Mouse (Mus musculus) yolk sac, embryonic 10.5 days (tissue): ENCODE results near the gene Msh3.
"Not testable (repeated sequence)": the region's sequence is repeated elsewhere in the genome, so short reads cannot be mapped to it uniquely, and the experiment has no call there.

ENCODE experiments used
- DNase-seq: peaks from one replicate; pipeline ENCODE4 v3.0.0-alpha.2; 2017; ENCODE audit warnings: low spot score

Gene Msh3

GRCm38 (mm10) chr13:92252331-92252730, 102.5 kb downstream of the Msh3 start:
- no peak for DNase-seq

- no peak for DNase-seq
These were observed 107.2 kb downstream of the Msh3 start for GRCm38 (mm10) chr13:92247576-92247975.

- no peak for DNase-seq
These were observed 107.8 kb downstream of the Msh3 start for GRCm38 (mm10) chr13:92246966-92247365.

GRCm38 (mm10) chr13:92244731-92245130, 110.1 kb downstream of the Msh3 start:
- DNase-seq: no peak

- no peak for DNase-seq
These were observed 113.4 kb downstream of the Msh3 start for GRCm38 (mm10) chr13:92241426-92241825.

- no peak for DNase-seq
These were observed 116.9 kb downstream of the Msh3 start for GRCm38 (mm10) chr13:92237887-92238286.

GRCm38 (mm10) chr13:92237016-92237415, 117.8 kb downstream of the Msh3 start:
- DNase-seq: no peak

GRCm38 (mm10) chr13:92232076-92232938, 122.5 kb downstream of the Msh3 start:
- DNase-seq: no peak

GRCm38 (mm10) chr13:92228037-92228436, 126.8 kb downstream of the Msh3 start:
- no peak for DNase-seq

- no peak for DNase-seq
These were observed 131.2 kb downstream of the Msh3 start for GRCm38 (mm10) chr13:92223567-92223966.

GRCm38 (mm10) chr13:92222763-92223162, 132.0 kb downstream of the Msh3 start:
- peak; percentile 9 for DNase-seq

GRCm38 (mm10) chr13:92219774-92220173, 135.0 kb downstream of the Msh3 start:
- DNase-seq: no peak

- DNase-seq: no peak
These were observed 137.6 kb downstream of the Msh3 start for GRCm38 (mm10) chr13:92217216-92217615.

GRCm38 (mm10) chr13:92196860-92197259, 157.9 kb downstream of the Msh3 start:
- DNase-seq: no peak

- not testable (repeated sequence) for DNase-seq
These were observed 161.0 kb downstream of the Msh3 start for GRCm38 (mm10) chr13:92193806-92194205.

- DNase-seq: not testable (repeated sequence)
These were observed 182.1 kb downstream of the Msh3 start for GRCm38 (mm10) chr13:92172686-92173085.
